Mouse (Mus musculus): ENCODE results near the gene Ccr9. TPM values are rescaled to one million over a fixed set of nuclear protein-coding genes. Genes with fewer than 3 reads are reported as not detected.

Ccr9 gene
- polyA plus RNA-seq (2012; ENCODE audit: insufficient read depth, low replicate concordance), result 0.44 TPM in 1 of 2 replicates, not detected in the other

DNA sequence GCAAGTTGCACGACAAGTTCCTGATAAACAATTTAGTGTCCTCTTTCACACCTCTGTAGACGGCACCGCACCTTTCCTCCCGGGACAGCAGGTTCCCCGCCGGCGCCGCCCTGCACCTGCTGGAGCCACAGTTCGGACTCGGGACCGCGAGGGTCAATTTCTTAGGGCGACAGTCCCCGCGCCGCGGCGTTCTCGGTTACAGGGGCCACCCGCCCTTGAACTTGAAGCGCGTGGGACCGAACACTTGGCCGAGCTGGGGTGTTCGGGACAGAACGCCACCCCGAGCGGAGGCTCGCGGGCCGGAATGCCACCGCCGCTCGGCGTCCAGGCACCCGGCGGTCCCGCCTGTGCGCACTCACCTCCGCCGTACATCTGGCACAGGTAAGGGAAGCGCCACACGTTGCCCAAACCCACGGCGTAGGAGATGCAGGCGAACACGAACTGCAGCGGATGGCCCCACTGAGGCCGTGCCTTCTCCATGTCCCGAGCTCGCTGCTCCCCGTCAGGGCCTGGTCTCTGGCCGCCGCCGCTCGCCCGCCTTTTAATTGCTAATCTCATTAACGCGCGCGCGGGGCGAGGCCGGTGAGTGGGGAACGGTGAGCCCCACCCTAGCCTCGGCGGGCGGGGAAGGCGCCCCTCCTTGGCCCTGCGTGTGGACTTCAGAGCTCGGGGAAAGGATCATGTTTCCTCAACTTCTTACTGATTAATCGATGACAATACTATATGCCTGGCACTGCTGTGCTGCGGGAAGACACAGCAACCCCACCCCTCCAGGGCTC, at the start of gene Ccr9, which contains the start of gene Slc6a20a:
Gene Ccr9 (plus strand): TSS at position 113 of the 779 bp plus-strand sequence.
Gene Slc6a20a (minus strand): TSS at position 559 of the 779 bp plus-strand sequence.
- peaks cover 93% of the 10 kb centered on the region for H3K27me3 ChIP-seq (replicated peaks)
- TF ChIP-seq GATA1 (IDR thresholded peaks at IDR 0.05; ENCODE audit: borderline replicate concordance, low read length) (no peak), FLI1 (IDR thresholded peaks at IDR 0.05; ENCODE audit: low read length) (no peak)
- H3K4me1 ChIP-seq, result peaks cover 12% of the 10 kb centered on the region
- H3K9me3 ChIP-seq, result no peaks in the 10 kb centered on the region
- no peaks in the 10 kb centered on the region for H3K36me3 ChIP-seq (replicated peaks; ENCODE audit: low read length)
- H3K4me3 ChIP-seq (replicated peaks), result peak within 1 kb of the TSS; percentile 91

DNA sequence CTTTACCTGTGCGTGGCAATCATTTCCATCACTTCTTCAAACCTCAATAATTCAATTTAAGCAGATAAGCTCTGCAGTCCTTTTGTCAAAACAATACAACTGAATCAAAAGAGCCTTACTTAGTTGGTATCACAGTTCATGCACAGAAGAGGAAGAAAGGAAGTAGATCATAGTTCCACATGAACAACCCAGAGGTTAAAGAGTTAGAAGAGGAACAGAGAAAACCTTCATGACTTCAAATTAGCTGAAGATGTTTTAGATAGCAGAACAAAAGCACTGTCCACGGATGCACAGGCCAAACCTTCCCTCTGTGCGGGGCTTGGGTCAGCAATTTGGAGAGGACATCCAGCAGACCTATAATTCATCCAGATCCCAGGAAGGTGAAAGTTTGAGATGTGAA, 46.6 kb upstream of the Ccr9 start:
- Histone ChIP-seq H3K27me3 (replicated peaks) (peaks cover 22% of the 10 kb centered on the region), H3K9me3 (no peaks in the 10 kb centered on the region), H3K36me3 (replicated peaks; ENCODE audit: low read length) (no peaks in the 10 kb centered on the region), H3K4me1 (peaks cover 10% of the 10 kb centered on the region), H3K4me3 (replicated peaks) (no peak overlapping the region)
- TF ChIP-seq FLI1 (IDR thresholded peaks at IDR 0.05; ENCODE audit: low read length), result no peak
- no peak for TF ChIP-seq GATA1 (IDR thresholded peaks at IDR 0.05; ENCODE audit: borderline replicate concordance, low read length)

DNA sequence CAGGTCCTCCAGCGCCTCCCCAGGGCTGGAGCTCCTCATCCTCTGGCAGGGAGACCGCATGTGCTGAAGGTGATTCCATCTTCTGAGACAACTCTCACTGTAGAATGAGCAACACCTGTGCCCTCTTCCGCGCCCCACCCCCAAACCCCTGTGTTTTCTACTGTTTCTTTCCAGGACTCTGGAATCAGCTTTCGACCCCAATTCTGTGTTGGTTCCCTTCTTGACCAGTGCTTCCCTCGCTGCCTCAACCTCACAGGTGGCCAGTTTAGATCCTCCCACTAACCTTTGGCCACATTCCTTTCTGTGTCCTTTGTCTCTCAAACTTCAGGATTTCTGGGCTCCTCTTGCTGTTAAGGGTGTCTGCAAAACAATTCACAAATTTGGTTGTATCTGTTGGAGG, 46.0 kb upstream of the Ccr9 start, which contains the start of gene Slc6a20b:
Gene Slc6a20b (minus strand): TSS at position 285 of the 400 bp plus-strand sequence.
- peaks cover 10% of the 10 kb centered on the region for H3K4me1 ChIP-seq
- H3K36me3 ChIP-seq (replicated peaks; ENCODE audit: low read length), result no peaks in the 10 kb centered on the region
- H3K4me3 ChIP-seq (replicated peaks), result no peak within 1 kb of the TSS
- H3K27me3 ChIP-seq (replicated peaks), result peaks cover 24% of the 10 kb centered on the region
- H3K9me3 ChIP-seq, result no peaks in the 10 kb centered on the region
- TF ChIP-seq FLI1 (IDR thresholded peaks at IDR 0.05; ENCODE audit: low read length), result no peak
- no peak for TF ChIP-seq GATA1 (IDR thresholded peaks at IDR 0.05; ENCODE audit: borderline replicate concordance, low read length)

DNA sequence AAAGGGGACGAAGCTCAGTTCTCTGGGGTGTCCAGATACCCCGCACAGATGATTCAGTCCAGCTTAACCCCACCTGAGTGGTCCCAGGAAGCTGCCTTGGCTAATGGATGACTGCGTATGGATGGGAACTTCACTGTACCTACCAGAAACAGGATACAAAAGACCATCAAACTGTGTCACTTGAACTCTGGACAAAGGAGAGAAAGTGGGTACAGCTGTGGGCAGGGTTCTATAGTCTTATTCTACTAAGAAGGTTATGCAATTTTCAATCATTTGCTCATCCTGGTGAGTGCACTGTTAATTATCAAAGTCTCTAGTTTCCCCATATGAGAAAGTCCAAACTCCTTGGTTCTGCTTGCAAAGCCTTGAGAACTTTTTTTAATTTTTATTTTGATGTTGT, 45.2 kb upstream of the Ccr9 start:
- TF ChIP-seq GATA1 (IDR thresholded peaks at IDR 0.05; ENCODE audit: borderline replicate concordance, low read length) (no peak), FLI1 (IDR thresholded peaks at IDR 0.05; ENCODE audit: low read length) (no peak)
- no peak overlapping the region for H3K4me3 ChIP-seq (replicated peaks)
- H3K9me3 ChIP-seq, result no peaks in the 10 kb centered on the region
- peaks cover 24% of the 10 kb centered on the region for H3K27me3 ChIP-seq (replicated peaks)
- H3K36me3 ChIP-seq (replicated peaks; ENCODE audit: low read length), result no peaks in the 10 kb centered on the region
- H3K4me1 ChIP-seq, result peaks cover 10% of the 10 kb centered on the region

DNA sequence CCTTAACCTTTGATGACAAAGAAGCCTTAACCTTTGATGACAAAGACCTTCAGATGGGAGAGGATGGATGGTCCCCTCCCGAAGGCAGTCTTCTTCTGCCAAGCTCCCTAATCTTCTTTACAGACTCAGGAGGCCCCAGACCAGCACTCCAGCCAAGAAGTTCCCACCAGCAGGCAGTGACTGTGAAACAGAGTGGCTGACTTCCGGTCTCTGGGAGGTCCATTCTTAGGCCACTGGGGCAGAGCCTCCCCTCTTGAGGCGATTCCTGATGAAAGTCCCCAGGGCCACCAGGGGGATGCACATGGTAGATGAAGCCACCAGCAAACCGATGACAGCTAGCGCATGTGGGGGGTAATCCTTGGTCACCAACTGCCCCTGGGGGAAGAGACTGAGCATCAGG, 41.5 kb upstream of the Ccr9 start:
- peaks cover 13% of the 10 kb centered on the region for H3K27me3 ChIP-seq (replicated peaks)
- no peaks in the 10 kb centered on the region for H3K36me3 ChIP-seq (replicated peaks; ENCODE audit: low read length)
- H3K4me3 ChIP-seq (replicated peaks), result no peak overlapping the region
- TF ChIP-seq GATA1 (IDR thresholded peaks at IDR 0.05; ENCODE audit: borderline replicate concordance, low read length), result no peak
- no peak for TF ChIP-seq FLI1 (IDR thresholded peaks at IDR 0.05; ENCODE audit: low read length)
- H3K9me3 ChIP-seq, result no peaks in the 10 kb centered on the region
- peaks cover 10% of the 10 kb centered on the region for H3K4me1 ChIP-seq

- H3K9me3 ChIP-seq, result 0 out of 2 replicates have a peak, but pooled peaks cover under 1% of the 10 kb centered on the region
- no peak for TF ChIP-seq GATA1 (IDR thresholded peaks at IDR 0.05; ENCODE audit: borderline replicate concordance, low read length)
- no peak for TF ChIP-seq FLI1 (IDR thresholded peaks at IDR 0.05; ENCODE audit: low read length)
- H3K4me1 ChIP-seq, result peaks cover 10% of the 10 kb centered on the region
- H3K27me3 ChIP-seq (replicated peaks), result peaks cover 10% of the 10 kb centered on the region
- no peaks in the 10 kb centered on the region for H3K36me3 ChIP-seq (replicated peaks; ENCODE audit: low read length)
- no peak overlapping the region for H3K4me3 ChIP-seq (replicated peaks)
These were observed 40.0 kb upstream of the Ccr9 start for GRCm38 (mm10) chr9:123638231-123638630.

GRCm38 (mm10) chr9:123638668-123639089, 39.6 kb upstream of the Ccr9 start:
- TF ChIP-seq GATA1 (IDR thresholded peaks at IDR 0.05; ENCODE audit: borderline replicate concordance, low read length) (no peak), FLI1 (IDR thresholded peaks at IDR 0.05; ENCODE audit: low read length) (no peak)
- peaks cover 10% of the 10 kb centered on the region for H3K4me1 ChIP-seq
- peaks cover 4% of the 10 kb centered on the region; the same call in 1 of the 2 replicates for H3K9me3 ChIP-seq
- H3K27me3 ChIP-seq (replicated peaks), result peaks cover 10% of the 10 kb centered on the region
- H3K4me3 ChIP-seq (replicated peaks), result no peak overlapping the region
- H3K36me3 ChIP-seq (replicated peaks; ENCODE audit: low read length), result no peaks in the 10 kb centered on the region

DNA sequence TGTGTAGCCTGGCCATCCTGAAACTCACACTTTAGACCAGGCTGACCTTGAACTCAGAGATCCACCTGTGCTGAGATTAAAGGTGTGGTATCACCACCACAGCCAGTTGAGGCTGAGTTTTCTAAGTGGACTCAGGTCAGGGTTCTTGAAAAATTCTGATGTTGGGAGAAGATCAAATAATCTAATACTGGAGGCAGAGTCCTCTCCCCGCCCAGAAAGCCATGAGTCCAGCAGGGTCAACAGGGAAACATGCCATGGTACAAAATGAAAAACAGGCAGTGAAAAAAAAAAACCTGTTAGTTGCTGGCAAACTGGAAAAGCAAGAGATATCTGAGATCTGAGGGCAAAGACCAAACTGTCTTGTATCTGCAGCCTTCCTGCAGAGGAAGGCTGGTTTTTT, 38.1 kb upstream of the Ccr9 start:
- H3K4me3 ChIP-seq (replicated peaks), result no peak overlapping the region
- H3K27me3 ChIP-seq (replicated peaks), result peaks cover 10% of the 10 kb centered on the region
- TF ChIP-seq FLI1 (IDR thresholded peaks at IDR 0.05; ENCODE audit: low read length) (no peak), GATA1 (IDR thresholded peaks at IDR 0.05; ENCODE audit: borderline replicate concordance, low read length) (no peak)
- H3K36me3 ChIP-seq (replicated peaks; ENCODE audit: low read length), result no peaks in the 10 kb centered on the region
- peaks cover 10% of the 10 kb centered on the region for H3K4me1 ChIP-seq
- H3K9me3 ChIP-seq, result peaks cover 4% of the 10 kb centered on the region; the same call in 1 of the 2 replicates

DNA sequence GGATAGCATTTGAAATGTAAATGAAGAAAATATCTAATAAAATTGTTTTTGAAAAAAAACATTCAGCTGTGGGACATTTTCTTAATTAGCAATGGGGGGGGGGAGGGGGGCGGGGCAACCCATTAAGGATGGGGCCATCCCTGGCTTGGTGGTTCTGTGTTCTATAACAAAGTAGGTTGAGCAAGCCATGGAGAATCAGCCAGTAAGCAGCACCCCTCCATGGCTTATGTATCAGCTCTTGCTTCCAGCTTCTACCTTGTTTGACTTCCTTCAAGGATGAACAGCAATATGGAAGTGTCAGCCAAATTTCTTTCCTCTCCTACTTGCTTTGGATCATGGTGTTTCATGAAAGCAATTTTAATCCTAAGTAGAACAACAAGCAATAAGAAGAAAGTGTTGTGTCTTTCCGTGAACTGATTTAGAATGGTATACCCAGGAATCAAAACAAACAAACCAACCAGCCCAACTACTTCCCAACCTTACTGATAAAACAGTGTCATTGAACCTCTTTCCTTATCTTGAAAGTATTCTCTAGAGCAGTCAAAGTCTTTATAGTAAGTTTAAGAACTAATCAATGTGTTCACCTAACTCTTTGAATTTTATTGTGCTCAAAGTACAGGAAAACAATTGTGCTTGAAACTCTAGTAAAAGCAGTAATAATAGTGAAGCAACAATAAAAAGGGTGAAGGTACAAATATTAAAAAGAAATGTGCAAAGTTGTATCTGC, 28.3 kb upstream of the Ccr9 start:
- Histone ChIP-seq H3K36me3 (replicated peaks; ENCODE audit: low read length) (no peaks in the 10 kb centered on the region), H3K27me3 (replicated peaks) (peaks cover 4% of the 10 kb centered on the region)
- TF ChIP-seq GATA1 (IDR thresholded peaks at IDR 0.05; ENCODE audit: borderline replicate concordance, low read length), result no peak
- no peak for TF ChIP-seq FLI1 (IDR thresholded peaks at IDR 0.05; ENCODE audit: low read length)

More for the DNA sequence above, 28.3 kb upstream of the Ccr9 start:
- H3K9me3 ChIP-seq, result no peaks in the 10 kb centered on the region
- H3K4me1 ChIP-seq, result no peaks in the 10 kb centered on the region
- no peak overlapping the region for H3K4me3 ChIP-seq (replicated peaks)
